Mouse (Mus musculus) myocyte (in vitro differentiated cells): ENCODE results near the gene Nid2.

Experiments
- E2F4 ChIP-seq: IDR thresholded peaks from one replicate; pipeline ENCODE4 v1.6.1; 2011; ENCODE audit warnings: mild to moderate bottlenecking, control low read depth, moderate library complexity; ENCODE audit not compliant: insufficient read depth
- MAX ChIP-seq: IDR thresholded peaks from one replicate; pipeline ENCODE4 v1.6.1; 2011; ENCODE audit warnings: low read depth, mild to moderate bottlenecking, control low read depth
- MYOG ChIP-seq, 3 experiments: IDR thresholded peaks; one replicate each; pipeline ENCODE4 v1.6.1; 2011; ENCODE audit warnings: control low read depth in 2 of 3, low read depth in 2 of 3, mild to moderate bottlenecking in 2 of 3; ENCODE audit not compliant: insufficient read length in 2 of 3, control insufficient read depth in 1 of 3, insufficient read depth in 1 of 3
- POLR2A ChIP-seq: IDR thresholded peaks from one replicate; pipeline ENCODE4 v1.6.1; 2011; ENCODE audit warnings: low read depth, mild to moderate bottlenecking, control low read depth, moderate library complexity; ENCODE audit not compliant: insufficient read length
- POLR2AphosphoS2 ChIP-seq: IDR thresholded peaks from one replicate; pipeline ENCODE4 v1.6.1; 2011; ENCODE audit warnings: low read depth, control low read depth; ENCODE audit not compliant: insufficient read length
- USF1 ChIP-seq: IDR thresholded peaks from one replicate; pipeline ENCODE4 v1.6.1; 2011; ENCODE audit warnings: low read depth, mild to moderate bottlenecking, control low read depth, moderate library complexity

DNA sequence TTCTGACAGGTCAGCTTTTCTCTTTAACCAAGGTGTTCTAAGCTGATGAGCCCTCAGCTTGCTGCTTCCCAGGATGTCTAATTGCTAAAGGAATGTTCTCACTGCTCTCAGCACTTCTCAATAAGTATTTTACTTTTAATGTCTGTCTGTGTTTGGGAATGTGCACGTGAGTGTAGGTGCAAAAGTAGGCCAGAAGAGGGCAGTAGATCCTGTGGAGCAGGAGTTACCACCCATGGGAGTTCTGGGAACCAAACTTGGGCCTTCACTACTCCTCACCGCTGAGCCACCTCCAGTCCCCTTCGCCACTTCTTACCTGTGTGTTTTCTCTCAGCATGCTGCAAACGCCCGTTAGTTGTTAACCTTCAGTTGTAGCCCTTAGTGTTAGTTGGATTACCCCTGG is 25.1 kb downstream of the Nid2 start:
- TF ChIP-seq MYOG (IDR thresholded peaks at IDR 0.05; ENCODE audit: control insufficient read depth in 1 of 3, insufficient read depth in 1 of 3, insufficient read length in 2 of 3, low read depth in 2 of 3) (no peak), POLR2A (no peak), USF1 (no peak), E2F4 (no peak), MAX (no peak), POLR2AphosphoS2 (no peak)
